Mouse (Mus musculus) testis, adult 2 months (tissue): ENCODE results near the gene Kdm2a. TPM values are rescaled to one million over a fixed set of nuclear protein-coding genes. Genes with fewer than 3 reads are reported as not detected.
A peak's percentile ranks its signal among the peaks of the same experiment; 100 is the strongest.

Experiments
- H3K27ac ChIP-seq: fragments of 200-500 bp; 2 replicates; pipeline ENCODE4 v1.5.1; 2012; ENCODE audit warnings: low read depth, low read length; ENCODE audit not compliant: control insufficient read depth, insufficient read depth
- H3K27me3 ChIP-seq: fragments of 200-500 bp; 2 replicates; pipeline ENCODE4 v1.6.1; 2012; ENCODE audit warnings: mild to moderate bottlenecking, low read length, moderate library complexity; ENCODE audit not compliant: control insufficient read depth, insufficient read depth
- H3K36me3 ChIP-seq: fragments of 200-500 bp; 2 replicates; pipeline ENCODE4 v1.6.1; 2012; ENCODE audit warnings: mild to moderate bottlenecking, low read length; ENCODE audit not compliant: control insufficient read depth, insufficient read depth
- H3K4me1 ChIP-seq: fragments of 200-500 bp; 2 replicates; pipeline ENCODE4 v1.6.1; 2012; ENCODE audit warnings: low read length; ENCODE audit not compliant: control insufficient read depth, insufficient read depth
- H3K4me3 ChIP-seq: fragments of 200-500 bp; 2 replicates; pipeline ENCODE4 v1.5.1; 2012; ENCODE audit warnings: low read depth, mild to moderate bottlenecking, low read length, moderate library complexity, mixed read lengths; ENCODE audit not compliant: control insufficient read depth
- CTCF ChIP-seq: fragments of 200-500 bp; IDR thresholded peaks from 2 replicates; pipeline ENCODE4 v1.5.1; 2012; ENCODE audit warnings: low read depth, mild to moderate bottlenecking, inconsistent platforms, low read length, moderate library complexity; ENCODE audit not compliant: control insufficient read depth, insufficient read depth, insufficient replicate concordance
- POLR2A ChIP-seq: fragments of 200-500 bp; IDR thresholded peaks from 2 replicates; pipeline ENCODE4 v1.6.1; 2012; ENCODE audit warnings: low read depth, mild to moderate bottlenecking, inconsistent platforms, low read length, moderate library complexity; ENCODE audit not compliant: control insufficient read depth
- polyA plus RNA-seq: library from polyadenylated mRNA; depleted of rRNA; stranded (reverse); fragments of >200 nt; gene quantifications from 2 replicates; pipeline ENCODE4 v1.2.3, GENCODE M21; 2012; rRNA removed

Gene Kdm2a
- polyA plus RNA-seq: 46.0 and 48.5 TPM in 2 replicates

GRCm38 (mm10) chr19:4397798-4398629, at the start of gene Kdm2a:
Gene Kdm2a, minus strand, starts transcription at chr19:4398285.
- peak within 1 kb of the TSS; percentile 97 for H3K27ac ChIP-seq
- no peaks in the 10 kb centered on the region for H3K27me3 ChIP-seq
- H3K4me1 ChIP-seq: peaks cover 2% of the 10 kb centered on the region
- TF ChIP-seq CTCF: no peak
- no peak; the same call in none of the 2 replicates for TF ChIP-seq POLR2A
- H3K4me3 ChIP-seq: peak within 1 kb of the TSS; percentile 93
- no peaks in the 10 kb centered on the region for H3K36me3 ChIP-seq

- no peaks in the 10 kb centered on the region for H3K36me3 ChIP-seq
- no peak overlapping the region for H3K4me3 ChIP-seq
- H3K27me3 ChIP-seq: no peaks in the 10 kb centered on the region
- H3K27ac ChIP-seq: no peak overlapping the region
- TF ChIP-seq CTCF: no peak
- H3K4me1 ChIP-seq: no peaks in the 10 kb centered on the region
Observed at GRCm38 (mm10) chr19:4447445-4447844, 49.4 kb upstream of the Kdm2a start.

- no peak overlapping the region for H3K27ac ChIP-seq
- TF ChIP-seq CTCF: no peak
- no peak for TF ChIP-seq POLR2A
- peaks cover 3% of the 10 kb centered on the region; the same call in 1 of the 2 replicates for H3K4me1 ChIP-seq
- H3K36me3 ChIP-seq: no peaks in the 10 kb centered on the region
- no peaks in the 10 kb centered on the region for H3K27me3 ChIP-seq
- H3K4me3 ChIP-seq: no peak overlapping the region
Observed at GRCm38 (mm10) chr19:4446661-4447420, 48.8 kb upstream of the Kdm2a start.

GRCm38 (mm10) chr19:4442408-4442807, 44.3 kb upstream of the Kdm2a start:
- Histone ChIP-seq H3K36me3 (no peaks in the 10 kb centered on the region), H3K27ac (no peak overlapping the region; the same call in 1 of the 2 replicates), H3K4me3 (no peak overlapping the region; the same call in 1 of the 2 replicates), H3K4me1 (peaks cover 17% of the 10 kb centered on the region), H3K27me3 (no peaks in the 10 kb centered on the region; the same call in 1 of the 2 replicates)
- no peak for TF ChIP-seq POLR2A
- TF ChIP-seq CTCF: peak; percentile 51; the same call in 1 of the 2 replicates

- H3K4me3 ChIP-seq: peak overlapping the region; percentile 32
- peaks cover 17% of the 10 kb centered on the region for H3K4me1 ChIP-seq
- no peaks in the 10 kb centered on the region; the same call in 1 of the 2 replicates for H3K27me3 ChIP-seq
- H3K36me3 ChIP-seq: no peaks in the 10 kb centered on the region
- peak overlapping the region; percentile 37 for H3K27ac ChIP-seq
- TF ChIP-seq CTCF: no peak
- no peak for TF ChIP-seq POLR2A
Observed at GRCm38 (mm10) chr19:4441621-4442161, 43.6 kb upstream of the Kdm2a start.

GRCm38 (mm10) chr19:4441090-4441591, 43.1 kb upstream of the Kdm2a start:
- Histone ChIP-seq H3K4me3 (peak overlapping the region; percentile 85), H3K27me3 (no peaks in the 10 kb centered on the region; the same call in 1 of the 2 replicates), H3K27ac (no peak overlapping the region), H3K4me1 (peaks cover 17% of the 10 kb centered on the region), H3K36me3 (no peaks in the 10 kb centered on the region)
- TF ChIP-seq CTCF: peak; percentile 5; the same call in 1 of the 2 replicates
- TF ChIP-seq POLR2A: peak; percentile 17; the same call in 1 of the 2 replicates
